Mouse (Mus musculus) kidney, embryonic 15.5 days (tissue): ENCODE data around the gene Grin2b. TPM values are rescaled to one million over a fixed set of nuclear protein-coding genes. Genes with fewer than 3 reads are reported as not detected.
A peak's percentile ranks its signal among the peaks of the same experiment; 100 is the strongest.

Experiments used
- ATAC-seq: fragments of 200-750 bp; cut with Nextera tagmentation; replicated peaks from 2 replicates; pipeline ENCODE4 v1.8.0; 2017; ENCODE audit warnings: moderate TSS enrichment; ENCODE audit not compliant: low FRiP score
- H3K27ac ChIP-seq: fragments of 300-500 bp; sonication (generic); 2 replicates; pipeline ENCODE4 v1.5.1; 2015; ENCODE audit warnings: mild to moderate bottlenecking, inconsistent platforms
- H3K27me3 ChIP-seq: fragments of 300-500 bp; sonication (generic); 2 replicates; pipeline ENCODE4 v1.6.1; 2015; ENCODE audit warnings: inconsistent platforms
- H3K36me3 ChIP-seq: fragments of 300-500 bp; sonication (generic); 2 replicates; pipeline ENCODE4 v1.6.1; 2015; ENCODE audit warnings: inconsistent platforms
- H3K4me1 ChIP-seq: fragments of 300-500 bp; sonication (generic); 2 replicates; pipeline ENCODE4 v1.6.1; 2015; ENCODE audit warnings: inconsistent platforms
- H3K4me2 ChIP-seq: fragments of 300-500 bp; sonication (generic); 2 replicates; pipeline ENCODE4 v1.6.1; 2015; ENCODE audit warnings: moderate library complexity, mild to moderate bottlenecking, inconsistent platforms
- H3K4me3 ChIP-seq: fragments of 300-500 bp; sonication (generic); replicated peaks from 2 replicates; pipeline ENCODE4 v1.5.1; 2015; ENCODE audit warnings: mild to moderate bottlenecking, inconsistent platforms
- H3K9ac ChIP-seq: fragments of 300-500 bp; sonication (generic); 2 replicates; pipeline ENCODE4 v1.6.1; 2015; ENCODE audit warnings: mild to moderate bottlenecking, inconsistent platforms
- H3K9me3 ChIP-seq: fragments of 300-500 bp; sonication (generic); replicated peaks from 2 replicates; pipeline ENCODE4 v1.6.1; 2016; ENCODE audit warnings: inconsistent platforms
- WGBS: fragments of 180-500 bp; shearing (Covaris S2); methylation state at CpG from one replicate; pipeline ENCODE4 v1.1.7; 2015; ENCODE audit warnings: mixed read lengths; 5-methylcytosine and 5-hydroxymethylcytosine counted together
- polyA plus RNA-seq: library from polyadenylated mRNA; unstranded; fragments of >200 nt; fragmentation: Nextera tagmentation; extraction: Ambion mirVana; gene quantifications from 2 replicates; pipeline ENCODE4 v1.2.1, GENCODE M21; 2015

Gene Grin2b
- polyA plus RNA-seq, 1 experiment from 2014 or later: 0.08 TPM

GRCm38 (mm10) chr6:136026936-136027335, 146.4 kb downstream of the Grin2b start:
- no peaks in the 10 kb centered on the region for H3K36me3 ChIP-seq
- H3K27ac ChIP-seq: no peak overlapping the region
- 93% methylated on average over 6 of the region's 6 CpGs for WGBS
- H3K9ac ChIP-seq: no peak overlapping the region
- H3K27me3 ChIP-seq: no peaks in the 10 kb centered on the region
- no peaks in the 10 kb centered on the region for H3K4me1 ChIP-seq
- H3K9me3 ChIP-seq: no peaks in the 10 kb centered on the region; the same call in 1 of the 2 replicates
- no peak for ATAC-seq
- H3K4me3 ChIP-seq: no peak overlapping the region
- no peak overlapping the region for H3K4me2 ChIP-seq

- no peaks in the 10 kb centered on the region for H3K4me1 ChIP-seq
- H3K27me3 ChIP-seq: no peaks in the 10 kb centered on the region
- ATAC-seq: no peak
- no peaks in the 10 kb centered on the region for H3K36me3 ChIP-seq
- H3K4me2 ChIP-seq: no peak overlapping the region
- no peaks in the 10 kb centered on the region; the same call in 1 of the 2 replicates for H3K9me3 ChIP-seq
- no peak overlapping the region for H3K27ac ChIP-seq
- no peak overlapping the region for H3K9ac ChIP-seq
- 84% methylated on average over 4 of the region's 4 CpGs for WGBS
- no peak overlapping the region for H3K4me3 ChIP-seq
Measured at GRCm38 (mm10) chr6:136025801-136026200, 147.5 kb downstream of the Grin2b start.

DNA sequence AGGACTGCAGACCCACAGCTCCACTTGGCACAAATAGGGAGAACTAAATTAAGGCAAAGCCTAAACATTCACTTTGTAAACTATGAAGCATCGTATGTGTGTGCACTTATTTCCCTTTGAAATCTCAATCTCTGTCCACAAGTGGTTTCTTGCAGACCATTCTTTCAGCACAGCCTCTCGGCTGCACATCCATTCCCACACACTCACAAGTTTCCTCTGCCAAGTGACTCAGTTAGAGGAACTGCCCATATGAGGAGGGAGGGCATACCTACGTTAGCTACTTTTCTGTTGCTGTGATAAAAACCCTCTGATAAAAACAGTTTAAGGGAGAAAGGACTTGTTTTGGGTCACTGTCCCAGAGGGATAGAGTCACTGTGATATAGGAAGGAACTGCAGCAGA, 152.9 kb downstream of the Grin2b start:
- Histone ChIP-seq H3K27me3 (no peaks in the 10 kb centered on the region), H3K9me3 (no peaks in the 10 kb centered on the region), H3K9ac (no peak overlapping the region), H3K4me3 (no peak overlapping the region), H3K4me2 (no peak overlapping the region), H3K36me3 (no peaks in the 10 kb centered on the region), H3K27ac (no peak overlapping the region), H3K4me1 (no peaks in the 10 kb centered on the region)
- ATAC-seq: no peak
- 90% methylated on average over 3 of the region's 3 CpGs for WGBS

DNA sequence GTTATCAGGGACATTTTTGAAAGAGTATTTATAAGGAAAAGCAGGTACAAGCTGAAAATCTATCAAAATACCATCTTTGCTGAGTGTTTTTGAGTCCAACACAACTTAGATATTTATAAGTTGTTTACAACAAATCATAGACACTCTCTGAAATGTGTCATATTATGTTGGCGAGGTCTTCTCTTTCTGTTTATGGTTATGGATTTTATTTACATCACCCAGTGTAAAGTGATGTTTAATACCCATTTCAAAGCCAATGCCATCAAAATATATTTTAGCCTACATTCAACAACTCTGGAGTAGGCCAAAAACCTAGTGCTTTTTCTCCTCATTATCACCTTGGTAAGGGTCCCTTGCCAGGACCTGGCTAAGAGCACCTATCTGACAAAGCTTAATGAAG, 154.3 kb downstream of the Grin2b start:
- Histone ChIP-seq H3K36me3 (no peaks in the 10 kb centered on the region), H3K4me3 (no peak overlapping the region), H3K9ac (no peak overlapping the region), H3K9me3 (no peaks in the 10 kb centered on the region), H3K4me2 (no peak overlapping the region), H3K27me3 (no peaks in the 10 kb centered on the region), H3K27ac (no peak overlapping the region), H3K4me1 (no peaks in the 10 kb centered on the region)
- no peak for ATAC-seq
- 89% methylated on average over 1 of the region's 1 CpGs for WGBS

GRCm38 (mm10) chr6:136013556-136014380, 159.5 kb downstream of the Grin2b start:
- H3K36me3 ChIP-seq: no peaks in the 10 kb centered on the region
- no peak for ATAC-seq
- WGBS: 87% methylated on average over 12 of the region's 12 CpGs
- H3K27ac ChIP-seq: no peak overlapping the region
- no peaks in the 10 kb centered on the region for H3K9me3 ChIP-seq
- no peaks in the 10 kb centered on the region for H3K27me3 ChIP-seq
- no peaks in the 10 kb centered on the region for H3K4me1 ChIP-seq
- H3K9ac ChIP-seq: no peak overlapping the region
- H3K4me3 ChIP-seq: no peak overlapping the region
- H3K4me2 ChIP-seq: no peak overlapping the region

GRCm38 (mm10) chr6:136011533-136011932, 161.8 kb downstream of the Grin2b start:
- Histone ChIP-seq H3K4me3 (no peak overlapping the region), H3K36me3 (no peaks in the 10 kb centered on the region), H3K9ac (no peak overlapping the region), H3K9me3 (no peaks in the 10 kb centered on the region), H3K4me1 (no peaks in the 10 kb centered on the region), H3K4me2 (no peak overlapping the region), H3K27ac (no peak overlapping the region), H3K27me3 (no peaks in the 10 kb centered on the region)
- ATAC-seq: no peak
- 87% methylated on average over 4 of the region's 4 CpGs for WGBS

- H3K27ac ChIP-seq: no peak overlapping the region
- ATAC-seq: no peak
- H3K4me1 ChIP-seq: no peaks in the 10 kb centered on the region
- 86% methylated on average over 4 of the region's 4 CpGs for WGBS
- H3K9ac ChIP-seq: no peak overlapping the region
- no peaks in the 10 kb centered on the region for H3K36me3 ChIP-seq
- H3K27me3 ChIP-seq: no peaks in the 10 kb centered on the region
- H3K4me2 ChIP-seq: no peak overlapping the region
- no peak overlapping the region for H3K4me3 ChIP-seq
- no peaks in the 10 kb centered on the region for H3K9me3 ChIP-seq
Measured at GRCm38 (mm10) chr6:136011038-136011311, 162.3 kb downstream of the Grin2b start.

DNA sequence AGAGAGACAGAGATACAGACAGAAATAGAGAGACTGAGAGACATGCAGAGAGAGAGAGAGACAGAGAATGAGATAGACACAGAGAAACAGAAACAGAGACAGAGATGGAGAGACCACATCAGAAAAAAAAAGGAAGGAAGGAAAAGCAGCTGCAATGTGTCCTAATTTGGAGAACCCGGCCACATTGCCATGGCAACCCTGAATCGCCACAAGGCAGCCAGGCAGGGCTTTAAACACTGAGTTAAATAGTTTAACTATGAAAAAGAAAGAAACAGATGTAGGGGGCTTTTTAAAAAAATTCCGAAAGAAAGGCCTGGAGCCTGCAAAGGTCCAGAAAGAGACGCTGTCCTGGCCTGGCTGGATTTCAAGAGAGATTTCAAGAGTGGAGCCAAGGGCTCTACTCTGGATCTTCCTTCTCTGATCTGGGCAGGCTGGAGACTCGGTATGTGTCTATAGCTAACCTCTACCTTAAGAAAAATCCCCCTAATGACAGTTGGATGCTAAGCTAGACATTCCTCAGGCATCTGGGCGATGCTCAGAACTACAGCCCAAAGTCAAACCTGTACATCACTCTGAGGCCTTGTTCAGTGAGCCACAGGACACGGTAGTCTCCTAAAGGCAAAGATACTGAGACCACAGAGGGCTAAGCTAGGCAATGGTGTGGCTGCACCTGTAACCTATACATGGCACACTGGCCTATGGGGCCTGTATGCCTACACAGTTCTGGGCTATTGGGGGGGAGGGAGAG, 162.8 kb downstream of the Grin2b start:
- no peaks in the 10 kb centered on the region for H3K27me3 ChIP-seq

DNA sequence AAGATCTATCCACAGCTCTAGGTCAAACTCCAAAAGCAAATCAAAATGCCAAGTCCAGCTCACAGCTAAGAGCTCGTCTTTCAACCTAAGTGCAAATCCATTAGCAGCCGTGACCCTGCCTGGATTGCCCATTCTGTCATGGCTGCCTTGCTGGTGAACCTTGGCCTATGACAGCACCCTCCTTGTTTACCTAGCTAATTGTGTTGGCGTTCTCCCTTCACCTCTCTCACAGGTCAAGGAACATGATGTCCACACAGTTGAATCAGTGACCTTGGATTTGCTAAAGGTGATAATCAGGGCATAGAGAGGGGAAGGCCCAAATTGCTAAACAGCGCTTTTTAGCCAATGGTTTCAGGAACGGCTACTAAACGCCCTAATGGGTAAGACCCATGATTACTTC, 165.2 kb downstream of the Grin2b start:
- 54% methylated on average over 6 of the region's 6 CpGs for WGBS
- Histone ChIP-seq H3K9me3 (no peaks in the 10 kb centered on the region), H3K4me3 (no peak overlapping the region), H3K9ac (no peak overlapping the region), H3K27me3 (no peaks in the 10 kb centered on the region), H3K36me3 (no peaks in the 10 kb centered on the region), H3K4me2 (no peak overlapping the region), H3K27ac (no peak overlapping the region), H3K4me1 (no peaks in the 10 kb centered on the region)
- no peak for ATAC-seq

More for the DNA sequence above, 162.8 kb downstream of the Grin2b start:
- no peaks in the 10 kb centered on the region for H3K9me3 ChIP-seq
- H3K4me2 ChIP-seq: no peak overlapping the region
- no peaks in the 10 kb centered on the region for H3K36me3 ChIP-seq
- no peaks in the 10 kb centered on the region for H3K4me1 ChIP-seq
- no peak; the same call in 1 of the 2 replicates for ATAC-seq
- 56% methylated on average over 7 of the region's 7 CpGs for WGBS
- H3K4me3 ChIP-seq: no peak overlapping the region
- H3K9ac ChIP-seq: no peak overlapping the region
- no peak overlapping the region for H3K27ac ChIP-seq

DNA sequence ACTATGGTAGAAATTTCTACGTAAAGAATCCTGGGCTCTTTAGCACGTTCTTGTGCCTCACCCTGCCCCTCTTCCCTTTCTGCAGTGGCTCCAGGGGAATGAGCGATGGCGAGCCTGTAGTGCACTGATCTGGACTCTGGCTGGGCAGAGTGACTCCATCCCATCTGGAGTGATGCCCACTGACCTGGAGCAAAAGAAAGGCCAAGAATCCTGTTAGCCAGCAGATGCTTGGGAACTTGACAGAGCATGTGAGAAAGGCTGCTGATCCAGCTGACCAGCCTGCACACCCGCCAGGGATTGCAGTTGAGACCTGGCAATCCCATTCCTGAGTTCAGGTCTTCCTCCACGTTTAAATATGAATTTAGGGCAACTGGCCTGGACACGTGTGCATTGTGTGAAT, 178.6 kb downstream of the Grin2b start:
- WGBS: 66% methylated on average over 7 of the region's 7 CpGs
- Histone ChIP-seq H3K9ac (no peak overlapping the region), H3K4me2 (no peak overlapping the region), H3K27ac (no peak overlapping the region), H3K27me3 (no peaks in the 10 kb centered on the region), H3K36me3 (no peaks in the 10 kb centered on the region), H3K4me3 (no peak overlapping the region), H3K9me3 (no peaks in the 10 kb centered on the region), H3K4me1 (0 out of 2 replicates have a peak, but pooled peaks cover 2% of the 10 kb centered on the region)
- no peak for ATAC-seq

DNA sequence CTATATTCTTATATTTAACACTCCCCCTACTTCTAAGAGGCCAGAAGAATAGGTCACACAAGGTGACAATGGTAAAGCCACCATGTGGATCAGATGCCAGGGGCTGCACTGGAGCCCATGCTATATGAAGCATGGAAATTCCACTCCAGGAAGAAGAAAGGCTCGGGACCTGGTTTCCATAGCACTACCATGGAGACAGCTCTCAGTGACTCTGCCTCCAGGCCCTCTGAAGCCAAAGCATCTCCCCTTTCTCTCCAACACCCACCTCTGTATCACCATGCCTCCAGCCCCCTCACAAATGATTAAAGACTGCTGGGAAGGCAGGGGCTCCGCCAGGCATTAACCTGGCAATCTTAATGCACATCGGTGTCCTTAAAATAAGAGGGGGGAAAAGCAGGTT, 179.4 kb downstream of the Grin2b start:
- 66% methylated on average over 3 of the region's 3 CpGs for WGBS
- Histone ChIP-seq H3K27me3 (no peaks in the 10 kb centered on the region), H3K36me3 (no peaks in the 10 kb centered on the region), H3K9me3 (no peaks in the 10 kb centered on the region), H3K4me3 (no peak overlapping the region), H3K9ac (no peak overlapping the region), H3K4me1 (0 out of 2 replicates have a peak, but pooled peaks cover 2% of the 10 kb centered on the region), H3K4me2 (no peak overlapping the region), H3K27ac (no peak overlapping the region)
- ATAC-seq: peak; percentile 77; the same call in 1 of the 2 replicates

DNA sequence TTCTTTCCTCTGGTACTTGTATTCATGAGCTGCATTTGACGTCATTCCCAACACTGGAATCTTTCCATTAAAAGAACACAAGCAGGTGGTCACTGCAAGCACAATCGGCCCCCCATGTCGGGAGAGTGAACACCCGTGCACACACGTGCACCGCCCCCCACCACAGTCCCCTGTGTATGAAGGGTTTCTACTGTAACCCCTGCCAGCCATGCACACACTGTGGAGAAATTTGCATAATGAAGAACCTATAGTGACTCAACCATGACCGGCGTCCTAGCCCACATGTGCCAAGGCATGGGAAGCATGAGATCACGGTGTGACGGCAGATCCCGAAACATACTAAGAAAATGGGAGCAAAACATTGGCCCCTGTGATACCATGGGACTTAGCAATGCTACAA, 179.9 kb downstream of the Grin2b start:
- H3K27me3 ChIP-seq: no peaks in the 10 kb centered on the region
- H3K4me2 ChIP-seq: no peak overlapping the region
- no peaks in the 10 kb centered on the region for H3K36me3 ChIP-seq
- H3K4me3 ChIP-seq: no peak overlapping the region
- no peaks in the 10 kb centered on the region for H3K9me3 ChIP-seq
- H3K27ac ChIP-seq: no peak overlapping the region
- WGBS: 84% methylated on average over 11 of the region's 11 CpGs
- H3K9ac ChIP-seq: no peak overlapping the region
- 0 out of 2 replicates have a peak, but pooled peaks cover 2% of the 10 kb centered on the region for H3K4me1 ChIP-seq
- no peak for ATAC-seq
